Mouse (Mus musculus) central nervous system, embryonic 18 days (tissue): Measurements from ENCODE around the gene Macrod1. TPM values are rescaled to one million over a fixed set of nuclear protein-coding genes. Genes with fewer than 3 reads are reported as not detected.

ENCODE experiments used
- polyA plus RNA-seq: library from polyadenylated mRNA; depleted of rRNA; stranded (reverse); fragments of >200 nt; gene quantifications from 2 replicates; pipeline ENCODE4 v1.2.3, GENCODE M21; 2012; rRNA removed

Gene Macrod1
- 8.4 and 10.0 TPM in 2 replicates for polyA plus RNA-seq

GRCm38 (mm10) chr19:7056248-7057087 lies at the start of gene Macrod1:
Macrod1 (plus strand) TSS chr19:7056810.

GRCm38 (mm10) chr19:7019191-7019590 lies 37.4 kb upstream of the Macrod1 start, which contains the start of gene Fermt3:
Fermt3 (minus strand) TSS chr19:7019469.

GRCm38 (mm10) chr19:7039841-7040636 lies 16.6 kb upstream of the Macrod1 start, which contains the start of gene Stip1:
Stip1 (minus strand) TSS chr19:7039967.

GRCm38 (mm10) chr19:7105544-7105943 lies 48.9 kb downstream of the Macrod1 start, which contains the start of gene Flrt1:
Flrt1 (minus strand) TSS chr19:7105729.

GRCm38 (mm10) chr19:7205753-7206736 lies 149.4 kb downstream of the Macrod1 start, which contains the start of gene Otub1:
Otub1 (minus strand) TSS chr19:7206316.

GRCm38 (mm10) chr19:7217162-7217925 lies 160.7 kb downstream of the Macrod1 start, which contains the start of gene Cox8a:
Cox8a (minus strand) TSS chr19:7217616.

GRCm38 (mm10) chr19:7240782-7241690 lies 184.4 kb downstream of the Macrod1 start, which contains the start of gene Naa40:
Naa40 (minus strand) TSS chr19:7241183.

Other genes with a start within 250 kb of the Macrod1 start
- gene Rps6ka4, start 216.2 kb upstream of the Macrod1 start, polyA plus RNA-seq: 11.6 and 12.8 TPM in 2 replicates
- 0.70 and 0.73 TPM in 2 replicates for gene Ccdc88b, start 198.6 kb upstream of the Macrod1 start, polyA plus RNA-seq
- gene Trmt112, start 147.1 kb upstream of the Macrod1 start, polyA plus RNA-seq: 126 and 130 TPM in 2 replicates
- 225 and 266 TPM in 2 replicates for gene Prdx5, start 146.7 kb upstream of the Macrod1 start, polyA plus RNA-seq
- 34.4 and 35.8 TPM in 2 replicates for gene Esrra, start 135.0 kb upstream of the Macrod1 start, polyA plus RNA-seq
- gene Catsperz, start 131.4 kb upstream of the Macrod1 start, polyA plus RNA-seq: 2.1 and 3.5 TPM in 2 replicates
- 6.2 and 7.6 TPM in 2 replicates for gene Kcnk4, start 122.3 kb upstream of the Macrod1 start, polyA plus RNA-seq
- gene Bad, start 114.9 kb upstream of the Macrod1 start, polyA plus RNA-seq: 75.7 and 84.2 TPM in 2 replicates
- gene Gpr137, start 114.3 kb upstream of the Macrod1 start, polyA plus RNA-seq: 70.7 and 71.6 TPM in 2 replicates
- 335 and 363 TPM in 2 replicates for gene Ppp1r14b, start 81.8 kb upstream of the Macrod1 start, polyA plus RNA-seq
- gene Plcb3, start 80.3 kb upstream of the Macrod1 start, polyA plus RNA-seq: 19.4 and 21.4 TPM in 2 replicates
- 93.3 and 98.7 TPM in 2 replicates for gene Fkbp2, start 76.3 kb upstream of the Macrod1 start, polyA plus RNA-seq
- gene Vegfb, start 69.2 kb upstream of the Macrod1 start, polyA plus RNA-seq: 34.7 and 47.7 TPM in 2 replicates
- gene Dnajc4, start 64.2 kb upstream of the Macrod1 start, polyA plus RNA-seq: 22.8 and 25.8 TPM in 2 replicates
- gene Nudt22, start 60.7 kb upstream of the Macrod1 start, polyA plus RNA-seq: 11.8 and 14.1 TPM in 2 replicates
- 19.0 and 20.4 TPM in 2 replicates for gene Trpt1, start 60.7 kb upstream of the Macrod1 start, polyA plus RNA-seq
- gene Fermt3, start 37.3 kb upstream of the Macrod1 start, polyA plus RNA-seq: 2.9 and 3.5 TPM in 2 replicates
- gene Stip1, start 16.8 kb upstream of the Macrod1 start, polyA plus RNA-seq: 142 and 148 TPM in 2 replicates
- 2.8 and 3.1 TPM in 2 replicates for gene Flrt1, start 48.9 kb downstream of the Macrod1 start, polyA plus RNA-seq
- 165 and 184 TPM in 2 replicates for gene Otub1, start 149.5 kb downstream of the Macrod1 start, polyA plus RNA-seq
- 639 and 643 TPM in 2 replicates for gene Cox8a, start 160.8 kb downstream of the Macrod1 start, polyA plus RNA-seq
- gene Naa40, start 184.4 kb downstream of the Macrod1 start, polyA plus RNA-seq: 73.3 and 76.3 TPM in 2 replicates
- gene Rcor2, start 210.5 kb downstream of the Macrod1 start, polyA plus RNA-seq: 71.5 and 77.5 TPM in 2 replicates